Mouse (Mus musculus): ENCODE data around the gene Arf4. TPM values are rescaled to one million over a fixed set of nuclear protein-coding genes. Genes with fewer than 3 reads are reported as not detected.

The Arf4 gene
- polyA plus RNA-seq, 1 experiment from 2014 or later, result 586 TPM

DNA sequence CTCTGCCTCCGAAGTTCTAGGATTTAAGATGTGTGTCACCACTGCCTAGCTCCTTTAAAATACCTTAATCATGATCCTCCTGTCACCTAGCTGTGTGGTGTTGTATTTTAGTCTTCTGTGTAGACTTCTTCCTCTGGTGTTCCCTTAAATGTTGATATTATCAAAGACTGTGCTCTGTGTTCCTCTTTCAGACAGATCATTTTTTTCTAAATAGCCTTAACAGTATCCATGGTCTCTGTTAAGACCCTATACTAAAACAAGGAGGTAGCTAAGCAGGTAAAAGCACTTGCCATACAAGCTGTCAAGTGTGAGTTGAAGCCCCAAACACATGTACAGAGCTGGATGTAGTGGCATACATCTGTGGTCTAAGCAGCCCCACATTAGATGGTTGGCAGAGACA is 28.2 kb upstream of the Arf4 start:
- no peak overlapping the region for H3K4me2 ChIP-seq
- no peak for DNase-seq
- no peaks in the 10 kb centered on the region for H3K4me1 ChIP-seq (ENCODE audit: insufficient read depth)
- H3K27me3 ChIP-seq (ENCODE audit: insufficient read depth, low read length), result no peaks in the 10 kb centered on the region
- ATAC-seq (ENCODE audit: insufficient read depth), result no peak
- TF ChIP-seq CTCF (IDR thresholded peaks at IDR 0.05; ENCODE audit: low read depth), result no peak
- no peak overlapping the region for H3K4me3 ChIP-seq (ENCODE audit: low read depth, low read length)
- H3K9me3 ChIP-seq (ENCODE audit: low read depth, low read length), result no peaks in the 10 kb centered on the region
- no peak overlapping the region for H3K9ac ChIP-seq
- no peak overlapping the region for H3K27ac ChIP-seq (ENCODE audit: low read depth)
- peaks cover 75% of the 10 kb centered on the region for H3K36me3 ChIP-seq (ENCODE audit: insufficient read depth)
- WGBS, result 94% methylated on average over 1 of the region's 1 CpGs

- ATAC-seq (ENCODE audit: insufficient read depth) (no peak), DNase-seq (no peak)
- WGBS, result 91% methylated on average over 4 of the region's 4 CpGs
- no peak for TF ChIP-seq CTCF (IDR thresholded peaks at IDR 0.05; ENCODE audit: low read depth)
- no peak overlapping the region for H3K9ac ChIP-seq
- no peaks in the 10 kb centered on the region for H3K27me3 ChIP-seq (ENCODE audit: insufficient read depth, low read length)
- H3K36me3 ChIP-seq (ENCODE audit: insufficient read depth), result peaks cover 74% of the 10 kb centered on the region
- H3K4me2 ChIP-seq, result no peak overlapping the region
- H3K27ac ChIP-seq (ENCODE audit: low read depth), result no peak overlapping the region
- H3K9me3 ChIP-seq (ENCODE audit: low read depth, low read length), result no peaks in the 10 kb centered on the region
- no peak overlapping the region for H3K4me3 ChIP-seq (ENCODE audit: low read depth, low read length)
- no peaks in the 10 kb centered on the region for H3K4me1 ChIP-seq (ENCODE audit: insufficient read depth)
Observed at GRCm38 (mm10) chr14:26610689-26611088, 27.2 kb upstream of the Arf4 start.

GRCm38 (mm10) chr14:26625301-26625700 is 12.6 kb upstream of the Arf4 start:
- H3K4me3 ChIP-seq (ENCODE audit: low read depth, low read length), result no peak overlapping the region
- H3K27ac ChIP-seq (ENCODE audit: low read depth), result no peak overlapping the region
- ATAC-seq (ENCODE audit: insufficient read depth) (no peak), DNase-seq (no peak)
- no peaks in the 10 kb centered on the region for H3K27me3 ChIP-seq (ENCODE audit: insufficient read depth, low read length)
- TF ChIP-seq CTCF (IDR thresholded peaks at IDR 0.05; ENCODE audit: low read depth), result no peak
- no peak overlapping the region for H3K9ac ChIP-seq
- H3K36me3 ChIP-seq (ENCODE audit: insufficient read depth), result peaks cover 85% of the 10 kb centered on the region
- H3K4me2 ChIP-seq, result no peak overlapping the region
- H3K4me1 ChIP-seq (ENCODE audit: insufficient read depth), result no peaks in the 10 kb centered on the region
- WGBS, result 67% methylated on average over 4 of the region's 4 CpGs
- no peaks in the 10 kb centered on the region for H3K9me3 ChIP-seq (ENCODE audit: low read depth, low read length)

GRCm38 (mm10) chr14:26626605-26627140 is 11.2 kb upstream of the Arf4 start:
- Histone ChIP-seq H3K4me3 (ENCODE audit: low read depth, low read length) (no peak overlapping the region), H3K27ac (ENCODE audit: low read depth) (no peak overlapping the region), H3K4me2 (no peak overlapping the region), H3K4me1 (ENCODE audit: insufficient read depth) (no peaks in the 10 kb centered on the region), H3K27me3 (ENCODE audit: insufficient read depth, low read length) (no peaks in the 10 kb centered on the region), H3K36me3 (ENCODE audit: insufficient read depth) (peaks cover 80% of the 10 kb centered on the region), H3K9me3 (ENCODE audit: low read depth, low read length) (no peaks in the 10 kb centered on the region), H3K9ac (no peak overlapping the region)
- no peak for TF ChIP-seq CTCF (IDR thresholded peaks at IDR 0.05; ENCODE audit: low read depth)
- 87% methylated on average over 5 of the region's 5 CpGs for WGBS
- DNase-seq (no peak), ATAC-seq (ENCODE audit: insufficient read depth) (no peak)

GRCm38 (mm10) chr14:26637025-26637850 is 636 bp upstream of the Arf4 start:
- TF ChIP-seq CTCF (IDR thresholded peaks at IDR 0.05; ENCODE audit: low read depth), result no peak
- Histone ChIP-seq H3K4me1 (ENCODE audit: insufficient read depth) (0 out of 2 replicates have a peak, but pooled peaks cover 3% of the 10 kb centered on the region), H3K27ac (ENCODE audit: low read depth) (peak overlapping the region; percentile 99), H3K4me2 (peak overlapping the region; percentile 89), H3K9ac (peak overlapping the region; percentile 56), H3K9me3 (ENCODE audit: low read depth, low read length) (no peaks in the 10 kb centered on the region), H3K4me3 (ENCODE audit: low read depth, low read length) (peak overlapping the region; percentile 88), H3K27me3 (ENCODE audit: insufficient read depth, low read length) (no peaks in the 10 kb centered on the region), H3K36me3 (ENCODE audit: insufficient read depth) (peaks cover 9% of the 10 kb centered on the region)
- no peak for ATAC-seq (ENCODE audit: insufficient read depth)
- WGBS, result 25% methylated on average over 17 of the region's 17 CpGs
- peak; percentile 63 for DNase-seq

- Histone ChIP-seq H3K4me2 (peak overlapping the region; percentile 89), H3K36me3 (ENCODE audit: insufficient read depth) (0 out of 2 replicates have a peak, but pooled peaks cover 3% of the 10 kb centered on the region), H3K27ac (ENCODE audit: low read depth) (peak overlapping the region; percentile 99), H3K9ac (peak overlapping the region; percentile 97), H3K27me3 (ENCODE audit: insufficient read depth, low read length) (no peaks in the 10 kb centered on the region), H3K9me3 (ENCODE audit: low read depth, low read length) (no peaks in the 10 kb centered on the region), H3K4me3 (ENCODE audit: low read depth, low read length) (peak overlapping the region; percentile 88), H3K4me1 (ENCODE audit: insufficient read depth) (0 out of 2 replicates have a peak, but pooled peaks cover 3% of the 10 kb centered on the region)
- ATAC-seq (ENCODE audit: insufficient read depth) (peak; percentile 38), DNase-seq (peak; percentile 80)
- WGBS, result under 1% methylated on average over 16 of the region's 16 CpGs
- TF ChIP-seq CTCF (IDR thresholded peaks at IDR 0.05; ENCODE audit: low read depth), result no peak
Observed at GRCm38 (mm10) chr14:26638708-26639084, 822 bp downstream of the Arf4 start.

DNA sequence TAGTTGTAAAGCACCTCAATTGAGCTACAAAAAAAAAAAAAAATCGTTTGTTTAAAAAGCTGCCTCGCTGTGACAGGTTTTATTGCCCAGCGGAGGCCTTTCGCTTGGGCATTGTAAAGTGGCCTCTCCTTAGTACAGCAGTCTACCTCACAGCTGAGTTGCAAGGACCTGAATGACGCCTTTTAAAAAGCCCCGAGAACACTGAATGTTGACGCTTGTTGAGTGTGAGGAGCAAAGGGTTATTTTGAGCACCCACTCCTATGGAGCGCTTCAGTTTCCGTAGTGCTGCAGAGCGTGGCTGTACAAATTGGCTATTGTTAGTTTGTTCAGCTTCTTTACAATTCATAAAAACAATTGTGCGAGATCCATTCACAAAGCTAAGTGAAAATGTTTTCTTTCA is 1.4 kb downstream of the Arf4 start:
- 0 out of 2 replicates have a peak, but pooled peaks cover 3% of the 10 kb centered on the region for H3K4me1 ChIP-seq (ENCODE audit: insufficient read depth)
- H3K4me2 ChIP-seq, result peak overlapping the region; percentile 89
- no peak for TF ChIP-seq CTCF (IDR thresholded peaks at IDR 0.05; ENCODE audit: low read depth)
- H3K9me3 ChIP-seq (ENCODE audit: low read depth, low read length), result no peaks in the 10 kb centered on the region
- peak overlapping the region; percentile 99 for H3K27ac ChIP-seq (ENCODE audit: low read depth)
- 0 out of 2 replicates have a peak, but pooled peaks cover 3% of the 10 kb centered on the region for H3K36me3 ChIP-seq (ENCODE audit: insufficient read depth)
- peak overlapping the region; percentile 88 for H3K4me3 ChIP-seq (ENCODE audit: low read depth, low read length)
- peak; percentile 56 for DNase-seq
- WGBS, result 4% methylated on average over 11 of the region's 11 CpGs
- ATAC-seq (ENCODE audit: insufficient read depth), result no peak
- peak overlapping the region; percentile 97 for H3K9ac ChIP-seq
- no peaks in the 10 kb centered on the region for H3K27me3 ChIP-seq (ENCODE audit: insufficient read depth, low read length)

Measured in lung, embryonic 14.5 days (tissue).